Mouse (Mus musculus) CH12.LX (cell line): ENCODE results near the gene Lurap1l. TPM values are rescaled to one million over a fixed set of nuclear protein-coding genes. Genes with fewer than 3 reads are reported as not detected.

Source experiments
- DNase-seq: peaks from one replicate; pipeline ENCODE4 v3.0.0-alpha.2; 2013; ENCODE audit errors: extremely low read depth
- H3K27ac ChIP-seq: 2 replicates; pipeline ENCODE4 v1.5.1; 2012; ENCODE audit warnings: low read depth, mild to moderate bottlenecking, control low read depth, moderate library complexity; ENCODE audit not compliant: insufficient read depth
- H3K27me3 ChIP-seq: replicated peaks from 2 replicates; pipeline ENCODE3; 2012; ENCODE audit warnings: inconsistent platforms
- H3K36me3 ChIP-seq, 2 experiments: replicated peaks in 1 of 2; 2 replicates each; pipeline versions ENCODE3 to v1.6.1; 2012; ENCODE audit warnings: inconsistent platforms in 1 of 2, low read length in 1 of 2, mild to moderate bottlenecking in 1 of 2, mixed read lengths in 1 of 2, moderate library complexity in 1 of 2; ENCODE audit not compliant: control insufficient read depth in 1 of 2, insufficient read depth in 1 of 2
- H3K4me1 ChIP-seq, 2 experiments: 2 replicates each; pipeline ENCODE4 v1.6.1; 2012; ENCODE audit warnings: inconsistent platforms in 1 of 2, moderate library complexity in 1 of 2; ENCODE audit not compliant: insufficient read depth in 2 of 2, control insufficient read depth in 1 of 2
- H3K4me2 ChIP-seq: 2 replicates; pipeline ENCODE4 v1.6.1; 2012; ENCODE audit warnings: low read depth, mild to moderate bottlenecking, control low read depth; ENCODE audit not compliant: poor library complexity, insufficient read depth, severe bottlenecking
- H3K4me3 ChIP-seq, 3 experiments: fragments of 150-350 bp in 1 of 3; sonication (generic) in 1 of 3; replicated peaks in 1 of 3; 2 replicates each; pipeline versions ENCODE3 to v1.5.1; 2011 to 2012; ENCODE audit warnings: low read depth in 2 of 3, low read length in 2 of 3, mild to moderate bottlenecking in 2 of 3, moderate library complexity in 2 of 3, control low read depth in 1 of 3, improper control_type of control experiment in 1 of 3, inconsistent platforms in 1 of 3, mixed read lengths in 1 of 3; ENCODE audit not compliant: poor library complexity in 1 of 3
- H3K79me2 ChIP-seq: replicated peaks from 2 replicates; pipeline ENCODE4 v1.6.1; 2012; ENCODE audit warnings: mild to moderate bottlenecking, moderate library complexity; ENCODE audit not compliant: control insufficient read depth, poor library complexity, insufficient read depth, severe bottlenecking; ENCODE audit errors: extremely low read depth
- H3K9ac ChIP-seq: 2 replicates; pipeline ENCODE4 v1.6.1; 2012; ENCODE audit warnings: low read depth, mild to moderate bottlenecking, control low read depth, moderate library complexity; ENCODE audit not compliant: insufficient read depth
- H3K9me3 ChIP-seq: replicated peaks from 2 replicates; pipeline ENCODE3; 2012; ENCODE audit warnings: low read length, inconsistent platforms, mixed read lengths
- CHD1 ChIP-seq: IDR thresholded peaks from 2 replicates; pipeline ENCODE4 v1.6.1; 2012; ENCODE audit warnings: low read depth, low read length, improper control_type of control experiment, inconsistent platforms
- EP300 ChIP-seq: IDR thresholded peaks from 2 replicates; pipeline ENCODE4 v1.6.1; 2011; ENCODE audit warnings: low read length, improper control_type of control experiment
- JUN ChIP-seq: IDR thresholded peaks from 2 replicates; pipeline ENCODE4 v1.6.1; 2011; ENCODE audit warnings: low read depth, mild to moderate bottlenecking, low read length, improper control_type of control experiment, moderate library complexity; ENCODE audit not compliant: insufficient read depth
- JUND ChIP-seq: conservative IDR thresholded peaks from 2 replicates; pipeline ENCODE4 v1.6.1; 2011; ENCODE audit warnings: low read depth, low read length, improper control_type of control experiment
- KAT2A ChIP-seq: IDR thresholded peaks from 2 replicates; pipeline ENCODE4 v1.6.1; 2012; ENCODE audit warnings: low read length, improper control_type of control experiment, inconsistent platforms; ENCODE audit not compliant: insufficient replicate concordance
- MAFK ChIP-seq: IDR thresholded peaks from 2 replicates; pipeline ENCODE4 v1.6.1; 2011; ENCODE audit warnings: low read length, improper control_type of control experiment; ENCODE audit not compliant: insufficient replicate concordance
- MAX ChIP-seq: IDR thresholded peaks from 2 replicates; pipeline ENCODE4 v1.6.1; 2011; ENCODE audit warnings: low read length, improper control_type of control experiment
- MEF2A ChIP-seq: IDR thresholded peaks from 2 replicates; pipeline ENCODE4 v1.6.1; 2014; ENCODE audit warnings: low read depth, mild to moderate bottlenecking, inconsistent platforms, low read length, improper control_type of control experiment, borderline replicate concordance
- MXI1 ChIP-seq: IDR thresholded peaks from 2 replicates; pipeline ENCODE4 v1.6.1; 2011; ENCODE audit warnings: mild to moderate bottlenecking, low read depth, low read length, improper control_type of control experiment
- MYC ChIP-seq: IDR thresholded peaks from 2 replicates; pipeline ENCODE4 v1.6.1; 2011; ENCODE audit warnings: low read depth, mild to moderate bottlenecking, improper control_type of control experiment, low read length
- PAX5 ChIP-seq: IDR thresholded peaks from 2 replicates; pipeline ENCODE4 v1.6.1; 2012; ENCODE audit warnings: low read length, inconsistent platforms, mixed read lengths
- USF1 ChIP-seq: IDR thresholded peaks from 2 replicates; pipeline ENCODE4 v1.6.1; 2014; ENCODE audit warnings: low read depth, mild to moderate bottlenecking, inconsistent platforms, low read length, improper control_type of control experiment
- ZMIZ1 ChIP-seq: IDR thresholded peaks from 2 replicates; pipeline ENCODE4 v1.6.1; 2012; ENCODE audit warnings: low read depth, mild to moderate bottlenecking, inconsistent platforms, low read length, improper control_type of control experiment
- dilution Hi-C: fragments of 300-500 bp; cut with MboI; formaldehyde crosslinking; loops from 2 replicates; pipeline ENCODE4 v1.14.3; 2020; ENCODE audit warnings: low sequenced_read_pairs; ENCODE audit not compliant: extremely low pct_unique_long_range_greater_than_20kb, extremely low pct_ligation_motif_present
- in situ Hi-C: fragments of 300-500 bp; cut with MboI; formaldehyde crosslinking; loops from 3 replicates; pipeline ENCODE4 v1.14.3; 2019; ENCODE audit warnings: low sequenced_read_pairs, low pct_ligation_motif_present, low pct_unique_long_range_greater_than_20kb, mixed read lengths
- polyA plus RNA-seq: library from polyadenylated mRNA; unstranded; fragments of >175 nt; gene quantifications from 2 replicates; pipeline ENCODE4 v1.2.1, GENCODE M21; 2012; ENCODE audit warnings: low read depth; ENCODE audit not compliant: insufficient read length
- total RNA-seq, 2 experiments: library from RNA; depleted of rRNA; stranded (reverse); fragments of 300-350 nt in 1 of 2; fragments of >200 nt in 1 of 2; gene quantifications; 2 replicates each; pipeline ENCODE4 v1.2.3; 2012 to 2014

The Lurap1l gene
- total and polyA plus RNA-seq, 3 experiments, result not detected

- H3K27ac ChIP-seq, result no peak overlapping the region
- no peak overlapping the region for H3K4me2 ChIP-seq
- peaks cover 59% of the 10 kb centered on the region for H3K9me3 ChIP-seq
- no peak for TF ChIP-seq MYC
- H3K4me3 ChIP-seq, result no peak overlapping the region
- dilution Hi-C loops (no loop called here), in situ Hi-C loops (no loop called here)
- H3K4me1 ChIP-seq, result no peaks in the 10 kb centered on the region
- DNase-seq, result no peak
- H3K9ac ChIP-seq, result no peak overlapping the region
- no peaks in the 10 kb centered on the region for H3K27me3 ChIP-seq
- H3K79me2 ChIP-seq, result no peaks in the 10 kb centered on the region
- no peaks in the 10 kb centered on the region for H3K36me3 ChIP-seq
Observed at GRCm38 (mm10) chr4:80934749-80935148, 24.3 kb downstream of the Lurap1l start.

- no peaks in the 10 kb centered on the region for H3K4me1 ChIP-seq
- no peaks in the 10 kb centered on the region for H3K79me2 ChIP-seq
- no peak overlapping the region for H3K4me3 ChIP-seq
- dilution Hi-C loops (no loop called here), in situ Hi-C loops (no loop called here)
- TF ChIP-seq MAX, result no peak
- no peak for TF ChIP-seq MXI1
- no peak for TF ChIP-seq PAX5
- TF ChIP-seq MAFK, result no peak
- H3K4me2 ChIP-seq, result no peak overlapping the region
- no peak for DNase-seq
- peaks cover 60% of the 10 kb centered on the region for H3K9me3 ChIP-seq
- H3K36me3 ChIP-seq, result no peaks in the 10 kb centered on the region
- no peak overlapping the region for H3K27ac ChIP-seq
- no peaks in the 10 kb centered on the region for H3K27me3 ChIP-seq
- H3K9ac ChIP-seq, result no peak overlapping the region
Observed at GRCm38 (mm10) chr4:80939115-80939514, 28.7 kb downstream of the Lurap1l start.

GRCm38 (mm10) chr4:80940946-80941345, 30.5 kb downstream of the Lurap1l start:
- TF ChIP-seq PAX5 (no peak), JUN (no peak), KAT2A (no peak), CHD1 (no peak), JUND (no peak), EP300 (no peak), ZMIZ1 (no peak), USF1 (no peak), MXI1 (no peak), MEF2A (no peak)
- no peak for DNase-seq
- Histone ChIP-seq H3K9me3 (peaks cover 46% of the 10 kb centered on the region), H3K79me2 (no peaks in the 10 kb centered on the region), H3K27me3 (no peaks in the 10 kb centered on the region), H3K4me1 (no peaks in the 10 kb centered on the region), H3K27ac (no peak overlapping the region), H3K4me2 (no peak overlapping the region), H3K4me3 (no peak overlapping the region), H3K9ac (no peak overlapping the region), H3K36me3 (no peaks in the 10 kb centered on the region)
- in situ Hi-C loops, result no loop called here
- dilution Hi-C loops, result no loop called here
